Mouse (Mus musculus): ENCODE measurements around the gene Cops4. TPM values are rescaled to one million over a fixed set of nuclear protein-coding genes. Genes with fewer than 3 reads are reported as not detected.

Cops4 gene
- polyA plus RNA-seq, 1 experiment from 2014 or later = 254 TPM

DNA sequence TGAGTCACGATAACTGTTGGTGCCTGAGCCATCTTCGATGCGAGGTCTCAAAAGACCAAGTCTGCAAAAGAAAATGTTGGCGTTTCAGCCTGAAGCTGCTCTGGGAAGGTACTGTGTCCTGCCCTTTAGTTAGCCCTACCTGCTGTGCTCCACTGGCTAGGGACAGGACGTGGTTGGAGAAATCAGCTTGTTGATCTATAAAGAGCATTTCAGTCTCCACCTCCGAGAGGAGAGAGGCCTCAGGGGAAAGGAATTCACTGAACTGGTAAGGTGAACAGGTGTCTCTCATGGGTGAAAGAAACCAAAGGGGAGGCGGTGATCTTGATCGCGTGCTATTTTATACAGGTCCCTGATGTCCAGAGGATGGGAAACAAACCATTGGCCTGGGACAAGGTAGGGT lies 44.6 kb downstream of the Cops4 start:
- Histone ChIP-seq H3K9me3 (ENCODE audit: control insufficient read depth, low read length) (no peaks in the 10 kb centered on the region), H3K27ac (replicated peaks; ENCODE audit: low read depth, low read length) (no peak overlapping the region), H3K4me1 (ENCODE audit: control insufficient read depth, insufficient read depth, low read length) (no peaks in the 10 kb centered on the region), H3K27me3 (ENCODE audit: control insufficient read depth, insufficient read depth, low read length) (no peaks in the 10 kb centered on the region), H3K4me2 (ENCODE audit: low read depth, severe bottlenecking) (no peak overlapping the region), H3K4me3 (ENCODE audit: low read depth, low read length) (no peak overlapping the region), H3K9ac (ENCODE audit: low read length) (no peak overlapping the region), H3K36me3 (ENCODE audit: control insufficient read depth, insufficient read depth, low read length) (no peaks in the 10 kb centered on the region)
- 86% methylated on average over 9 of the region's 9 CpGs for WGBS
- DNase-seq (ENCODE audit: low spot score) = no peak
- no peak for ATAC-seq (ENCODE audit: insufficient number of reproducible peaks, low FRiP score, low TSS enrichment, low read depth)

- H3K36me3 ChIP-seq (ENCODE audit: control insufficient read depth, insufficient read depth, low read length) = no peaks in the 10 kb centered on the region
- H3K27me3 ChIP-seq (ENCODE audit: control insufficient read depth, insufficient read depth, low read length) = no peaks in the 10 kb centered on the region
- no peak overlapping the region for H3K27ac ChIP-seq (replicated peaks; ENCODE audit: low read depth, low read length)
- H3K4me2 ChIP-seq (ENCODE audit: low read depth, severe bottlenecking) = no peak overlapping the region
- ATAC-seq (ENCODE audit: insufficient number of reproducible peaks, low FRiP score, low TSS enrichment, low read depth) (no peak), DNase-seq (ENCODE audit: low spot score) (no peak)
- no peaks in the 10 kb centered on the region for H3K4me1 ChIP-seq (ENCODE audit: control insufficient read depth, insufficient read depth, low read length)
- H3K4me3 ChIP-seq (ENCODE audit: low read depth, low read length) = no peak overlapping the region
- WGBS = 78% methylated on average over 2 of the region's 2 CpGs
- H3K9ac ChIP-seq (ENCODE audit: low read length) = no peak overlapping the region
- no peaks in the 10 kb centered on the region for H3K9me3 ChIP-seq (ENCODE audit: control insufficient read depth, low read length)
These were observed 48.7 kb downstream of the Cops4 start for GRCm38 (mm10) chr5:100566798-100567197.

DNA sequence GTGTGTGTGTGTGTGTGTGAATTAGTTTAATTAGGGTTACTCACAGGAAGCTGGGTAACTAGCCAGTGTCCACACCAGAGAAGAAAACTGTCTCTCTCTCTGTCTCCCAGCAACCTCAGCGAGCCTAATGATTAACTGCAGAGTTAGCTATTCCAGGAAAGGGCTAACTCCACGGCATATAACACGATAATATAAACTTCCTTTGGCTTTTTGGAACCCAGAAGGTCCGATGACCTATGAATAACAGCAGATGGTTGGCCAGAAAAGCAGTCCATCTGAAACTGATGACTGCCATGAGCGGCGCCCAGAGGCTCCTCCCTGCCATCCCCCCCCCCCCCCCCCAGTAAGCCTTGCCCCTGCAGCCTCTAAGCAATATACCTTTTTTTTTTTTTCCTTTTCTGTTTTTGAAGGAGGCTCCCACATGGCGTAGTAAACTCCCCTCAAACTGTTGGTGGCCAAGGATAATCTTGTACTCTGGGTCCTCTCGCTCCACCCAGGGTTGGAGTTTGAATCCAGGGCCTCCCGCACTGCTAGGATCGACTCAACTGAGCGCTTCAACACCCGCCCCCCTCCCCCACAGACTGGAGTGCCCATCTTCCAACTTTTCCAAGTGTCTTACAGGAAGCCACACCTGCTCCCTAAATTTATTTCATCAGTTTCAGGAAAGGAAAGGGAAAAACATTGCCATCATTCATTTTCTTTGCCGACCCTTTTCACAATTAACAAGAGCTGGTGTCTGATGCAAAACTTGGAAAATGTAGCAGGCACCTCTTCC lies 49.3 kb downstream of the Cops4 start:
- WGBS = 77% methylated on average over 13 of the region's 13 CpGs
- Histone ChIP-seq H3K9me3 (ENCODE audit: control insufficient read depth, low read length) (no peaks in the 10 kb centered on the region), H3K4me1 (ENCODE audit: control insufficient read depth, insufficient read depth, low read length) (no peaks in the 10 kb centered on the region), H3K4me2 (ENCODE audit: low read depth, severe bottlenecking) (no peak overlapping the region), H3K36me3 (ENCODE audit: control insufficient read depth, insufficient read depth, low read length) (no peaks in the 10 kb centered on the region), H3K27ac (replicated peaks; ENCODE audit: low read depth, low read length) (no peak overlapping the region), H3K9ac (ENCODE audit: low read length) (no peak overlapping the region), H3K27me3 (ENCODE audit: control insufficient read depth, insufficient read depth, low read length) (no peaks in the 10 kb centered on the region), H3K4me3 (ENCODE audit: low read depth, low read length) (no peak overlapping the region)
- ATAC-seq (ENCODE audit: insufficient number of reproducible peaks, low FRiP score, low TSS enrichment, low read depth) (no peak), DNase-seq (ENCODE audit: low spot score) (no peak)

DNA sequence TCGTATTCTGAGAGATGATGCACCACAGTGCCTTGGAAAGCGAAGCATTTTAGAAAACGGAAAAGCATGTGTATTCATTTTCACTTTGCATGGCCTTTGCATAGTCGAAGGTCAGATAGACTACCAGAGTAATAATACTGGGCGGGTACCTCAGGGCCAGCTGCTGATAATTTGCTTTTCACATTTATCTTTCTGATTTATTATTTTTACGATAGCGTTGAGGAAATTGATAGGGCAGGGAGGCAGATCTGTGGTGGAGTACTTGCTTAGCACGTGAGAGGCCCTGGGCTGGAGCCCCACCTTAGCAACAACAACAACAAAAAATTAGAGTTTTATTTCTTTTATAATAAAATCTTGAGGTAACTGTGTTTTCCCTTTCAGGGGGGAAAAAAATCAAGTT lies 50.1 kb downstream of the Cops4 start:
- Histone ChIP-seq H3K36me3 (ENCODE audit: control insufficient read depth, insufficient read depth, low read length) (no peaks in the 10 kb centered on the region), H3K27me3 (ENCODE audit: control insufficient read depth, insufficient read depth, low read length) (no peaks in the 10 kb centered on the region), H3K4me1 (ENCODE audit: control insufficient read depth, insufficient read depth, low read length) (no peaks in the 10 kb centered on the region), H3K9me3 (ENCODE audit: control insufficient read depth, low read length) (no peaks in the 10 kb centered on the region), H3K9ac (ENCODE audit: low read length) (no peak overlapping the region), H3K4me2 (ENCODE audit: low read depth, severe bottlenecking) (no peak overlapping the region), H3K27ac (replicated peaks; ENCODE audit: low read depth, low read length) (no peak overlapping the region), H3K4me3 (ENCODE audit: low read depth, low read length) (no peak overlapping the region)
- ATAC-seq (ENCODE audit: insufficient number of reproducible peaks, low FRiP score, low TSS enrichment, low read depth) (no peak), DNase-seq (ENCODE audit: low spot score) (no peak)
- WGBS = 71% methylated on average over 8 of the region's 8 CpGs

DNA sequence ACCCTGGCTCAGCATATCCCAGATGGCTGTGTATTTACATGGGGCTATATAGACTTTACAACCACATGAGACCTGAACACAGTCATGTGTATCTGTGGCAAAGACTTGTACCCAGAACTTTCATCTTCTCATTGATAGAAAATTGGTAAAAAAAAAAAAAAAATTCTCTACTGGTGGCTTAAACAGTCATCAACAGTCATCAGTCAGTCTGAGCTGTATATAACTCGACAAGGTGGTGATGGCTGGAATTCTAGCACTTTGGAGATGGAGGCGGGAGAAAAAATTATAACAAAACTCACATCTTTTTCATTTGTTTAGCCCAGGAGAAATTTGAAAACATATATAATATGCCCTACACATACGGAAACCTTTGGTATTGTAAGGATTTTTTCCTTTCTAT lies 50.7 kb downstream of the Cops4 start:
- Histone ChIP-seq H3K36me3 (ENCODE audit: control insufficient read depth, insufficient read depth, low read length) (no peaks in the 10 kb centered on the region), H3K9ac (ENCODE audit: low read length) (no peak overlapping the region), H3K4me3 (ENCODE audit: low read depth, low read length) (no peak overlapping the region), H3K27ac (replicated peaks; ENCODE audit: low read depth, low read length) (no peak overlapping the region), H3K9me3 (ENCODE audit: control insufficient read depth, low read length) (no peaks in the 10 kb centered on the region), H3K27me3 (ENCODE audit: control insufficient read depth, insufficient read depth, low read length) (no peaks in the 10 kb centered on the region), H3K4me1 (ENCODE audit: control insufficient read depth, insufficient read depth, low read length) (no peaks in the 10 kb centered on the region), H3K4me2 (ENCODE audit: low read depth, severe bottlenecking) (no peak overlapping the region)
- 86% methylated on average over 3 of the region's 3 CpGs for WGBS
- no peak for DNase-seq (ENCODE audit: low spot score)
- no peak for ATAC-seq (ENCODE audit: insufficient number of reproducible peaks, low FRiP score, low TSS enrichment, low read depth)

DNA sequence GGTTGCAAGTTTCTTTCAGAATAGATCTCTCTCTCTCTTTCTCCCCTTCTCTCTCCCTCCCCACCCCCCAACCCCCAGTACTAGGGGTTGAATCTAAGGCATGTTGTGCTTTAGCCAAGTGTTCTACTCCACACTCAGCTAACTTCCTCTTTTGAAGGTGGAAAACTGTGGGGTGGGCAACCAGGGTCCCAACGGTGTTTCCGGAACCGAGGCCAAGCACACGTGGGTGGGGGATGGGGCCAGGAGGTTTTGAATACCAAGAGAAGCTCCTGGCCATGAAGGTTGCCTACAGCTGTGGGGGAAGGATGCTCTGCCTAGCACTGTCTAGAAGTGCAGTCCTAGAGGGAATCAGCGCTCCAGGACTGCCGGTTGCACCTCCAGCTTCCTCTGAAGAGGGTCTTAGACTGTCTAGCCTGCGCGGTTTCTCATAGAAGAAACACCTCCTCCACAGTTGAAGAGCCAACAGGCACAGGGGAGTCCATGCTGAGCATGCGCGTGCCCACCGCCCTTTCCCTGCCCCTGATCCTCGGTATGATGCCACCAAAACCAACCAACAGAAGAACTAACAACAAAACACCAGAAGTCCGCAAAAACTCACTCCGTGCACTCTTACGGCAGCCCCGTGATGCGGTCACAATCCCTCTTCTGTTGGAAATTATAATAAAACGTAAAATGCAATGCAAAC lies 51.3 kb downstream of the Cops4 start:
- no peak for ATAC-seq (ENCODE audit: insufficient number of reproducible peaks, low FRiP score, low TSS enrichment, low read depth)
- no peaks in the 10 kb centered on the region for H3K27me3 ChIP-seq (ENCODE audit: control insufficient read depth, insufficient read depth, low read length)
- H3K4me2 ChIP-seq (ENCODE audit: low read depth, severe bottlenecking) = no peak overlapping the region
- no peak overlapping the region for H3K9ac ChIP-seq (ENCODE audit: low read length)
- H3K4me1 ChIP-seq (ENCODE audit: control insufficient read depth, insufficient read depth, low read length) = no peaks in the 10 kb centered on the region
- 79% methylated on average over 18 of the region's 18 CpGs for WGBS
- no peak overlapping the region for H3K27ac ChIP-seq (replicated peaks; ENCODE audit: low read depth, low read length)
- no peaks in the 10 kb centered on the region for H3K9me3 ChIP-seq (ENCODE audit: control insufficient read depth, low read length)
- no peaks in the 10 kb centered on the region for H3K36me3 ChIP-seq (ENCODE audit: control insufficient read depth, insufficient read depth, low read length)
- DNase-seq (ENCODE audit: low spot score) = no peak
- no peak overlapping the region for H3K4me3 ChIP-seq (ENCODE audit: low read depth, low read length)

DNA sequence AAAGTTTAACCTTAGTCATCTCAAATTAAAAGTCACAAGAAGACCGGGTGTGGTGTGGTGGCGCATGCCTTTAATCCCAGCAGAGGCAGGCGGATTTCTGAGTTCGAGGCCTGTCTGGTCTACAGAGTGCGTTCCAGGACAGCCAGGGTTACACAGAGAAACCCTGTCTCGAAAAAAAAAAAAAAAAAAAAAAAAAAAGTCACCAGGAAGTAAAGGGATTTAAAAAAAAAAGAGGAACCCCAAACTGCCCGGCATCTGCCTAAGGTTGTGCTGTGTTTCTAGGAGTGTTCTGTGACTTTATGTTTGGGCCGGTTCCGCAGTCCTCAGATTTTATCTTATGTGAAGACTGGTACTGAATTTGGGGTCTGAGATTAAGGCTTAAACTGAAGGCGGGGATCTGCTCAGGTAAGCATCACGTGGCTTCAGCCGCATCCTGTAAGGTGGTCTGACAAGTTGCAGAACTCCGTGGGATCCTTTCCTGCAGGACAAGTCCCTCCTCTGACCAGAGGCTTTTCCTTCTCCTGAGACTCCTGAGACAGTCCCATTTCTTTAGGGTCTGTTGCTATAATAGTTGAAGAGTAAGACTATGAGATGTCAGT lies 52.0 kb downstream of the Cops4 start:
- Histone ChIP-seq H3K27ac (replicated peaks; ENCODE audit: low read depth, low read length) (no peak overlapping the region), H3K4me1 (ENCODE audit: control insufficient read depth, insufficient read depth, low read length) (no peaks in the 10 kb centered on the region), H3K27me3 (ENCODE audit: control insufficient read depth, insufficient read depth, low read length) (no peaks in the 10 kb centered on the region), H3K4me3 (ENCODE audit: low read depth, low read length) (no peak overlapping the region), H3K9me3 (ENCODE audit: control insufficient read depth, low read length) (no peaks in the 10 kb centered on the region), H3K9ac (ENCODE audit: low read length) (no peak overlapping the region), H3K36me3 (ENCODE audit: control insufficient read depth, insufficient read depth, low read length) (no peaks in the 10 kb centered on the region), H3K4me2 (ENCODE audit: low read depth, severe bottlenecking) (no peak overlapping the region)
- DNase-seq (ENCODE audit: low spot score) (no peak), ATAC-seq (ENCODE audit: insufficient number of reproducible peaks, low FRiP score, low TSS enrichment, low read depth) (no peak)
- 73% methylated on average over 13 of the region's 13 CpGs for WGBS

GRCm38 (mm10) chr5:100570716-100571115 lies 52.6 kb downstream of the Cops4 start:
- Histone ChIP-seq H3K4me1 (ENCODE audit: control insufficient read depth, insufficient read depth, low read length) (no peaks in the 10 kb centered on the region), H3K9me3 (ENCODE audit: control insufficient read depth, low read length) (no peaks in the 10 kb centered on the region), H3K4me2 (ENCODE audit: low read depth, severe bottlenecking) (no peak overlapping the region), H3K9ac (ENCODE audit: low read length) (no peak overlapping the region), H3K27me3 (ENCODE audit: control insufficient read depth, insufficient read depth, low read length) (no peaks in the 10 kb centered on the region), H3K27ac (replicated peaks; ENCODE audit: low read depth, low read length) (no peak overlapping the region), H3K36me3 (ENCODE audit: control insufficient read depth, insufficient read depth, low read length) (no peaks in the 10 kb centered on the region), H3K4me3 (ENCODE audit: low read depth, low read length) (no peak overlapping the region)
- DNase-seq (ENCODE audit: low spot score) (no peak), ATAC-seq (ENCODE audit: insufficient number of reproducible peaks, low FRiP score, low TSS enrichment, low read depth) (no peak)
- 33% methylated on average over 8 of the region's 8 CpGs for WGBS

Data from limb, embryonic 11.5 days (tissue).